Mouse (Mus musculus): ENCODE data around the gene Nln.

Nln gene

GRCm38 (mm10) chr13:104095955-104096354, 13.5 kb downstream of the Nln start:
- DNase-seq (ENCODE audit: low spot score) = no peak

DNA sequence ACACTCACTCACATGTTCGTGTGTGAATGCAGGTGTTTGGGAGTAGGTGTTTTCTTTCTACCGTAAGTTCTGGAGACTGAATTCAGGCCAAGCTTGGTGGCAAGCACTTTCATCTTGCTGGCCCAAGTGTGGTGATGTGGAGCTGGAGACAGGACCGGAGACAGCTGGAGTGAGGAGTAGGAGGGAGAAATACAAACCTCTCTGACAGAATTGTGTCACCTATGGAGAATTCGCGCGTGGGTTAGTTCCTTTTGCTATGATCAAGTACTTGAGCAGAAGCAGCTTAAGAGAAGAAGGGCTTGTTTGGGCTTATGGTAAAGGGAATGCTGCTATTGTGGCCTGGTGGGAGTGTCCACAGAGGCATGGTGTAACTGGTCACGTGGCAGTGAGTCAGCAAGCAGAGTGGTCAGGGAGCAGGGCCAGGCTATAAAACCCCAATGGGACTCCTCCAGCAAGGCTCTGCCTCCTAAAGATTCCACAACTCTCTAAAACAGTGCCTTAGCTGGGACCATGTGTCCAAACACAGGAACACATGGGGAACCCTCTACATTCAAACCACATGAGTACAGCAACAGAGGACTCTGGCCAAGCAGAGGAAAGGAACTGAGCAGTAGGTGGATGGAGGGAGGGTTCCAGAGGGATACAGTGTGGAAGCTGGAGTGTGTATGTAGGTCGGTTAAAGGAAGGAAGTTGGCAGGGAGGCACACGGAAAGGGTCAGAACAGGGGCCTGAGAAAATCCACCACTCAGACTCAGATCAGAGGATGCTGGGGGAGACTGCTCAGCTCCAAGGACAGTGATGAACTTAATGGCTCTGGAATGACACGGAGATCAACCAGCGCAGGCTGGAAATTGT, 14.7 kb downstream of the Nln start:
- peak; percentile 26 for DNase-seq (ENCODE audit: low spot score)

- DNase-seq (ENCODE audit: low spot score) = no peak
Observed at GRCm38 (mm10) chr13:104091734-104092133, 17.7 kb downstream of the Nln start.

DNA sequence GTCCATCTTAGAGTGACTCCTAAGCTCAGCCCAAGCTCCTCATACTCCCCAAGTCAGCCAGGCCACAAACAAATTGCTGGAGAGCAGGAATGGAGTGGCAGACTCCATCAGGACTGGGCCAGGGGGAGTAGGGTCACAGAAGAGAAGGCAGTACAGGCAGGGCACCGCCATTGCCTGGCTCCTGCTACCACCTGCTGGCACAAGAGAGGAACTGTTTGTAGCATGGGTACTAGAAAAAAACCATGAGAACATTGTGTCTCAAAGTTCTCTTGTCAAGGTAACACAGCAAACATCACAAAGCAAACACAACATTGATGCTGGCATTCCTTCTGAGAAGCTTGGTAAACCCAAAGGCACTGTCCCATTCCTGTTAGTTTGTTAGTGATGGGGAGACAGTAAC, 20.0 kb downstream of the Nln start:
- DNase-seq (ENCODE audit: low spot score) = peak; percentile 22

DNA sequence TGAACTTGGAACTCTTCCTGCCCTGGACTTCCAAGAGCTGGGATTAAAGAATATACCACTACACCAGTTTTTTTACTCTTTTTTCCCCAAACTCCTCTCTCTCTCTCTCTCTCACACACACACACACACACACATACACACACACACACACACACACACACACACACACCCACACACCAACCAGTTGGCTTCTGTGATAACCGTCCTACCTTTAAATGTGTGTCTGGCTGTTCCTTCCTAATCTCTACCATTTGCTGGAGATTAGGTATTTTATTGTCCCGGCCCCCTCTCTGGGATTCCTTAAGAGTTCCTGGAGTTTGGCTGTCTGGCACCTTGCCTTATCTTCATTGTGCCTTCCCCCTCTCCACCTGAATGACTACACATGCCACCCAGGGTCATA, 24.8 kb downstream of the Nln start:
- no peak for DNase-seq (ENCODE audit: low spot score)

GRCm38 (mm10) chr13:104082504-104082903, 26.9 kb downstream of the Nln start:
- peak; percentile 15 for DNase-seq (ENCODE audit: low spot score)

GRCm38 (mm10) chr13:104076993-104077392, 32.4 kb downstream of the Nln start:
- no peak for DNase-seq (ENCODE audit: low spot score)

DNA sequence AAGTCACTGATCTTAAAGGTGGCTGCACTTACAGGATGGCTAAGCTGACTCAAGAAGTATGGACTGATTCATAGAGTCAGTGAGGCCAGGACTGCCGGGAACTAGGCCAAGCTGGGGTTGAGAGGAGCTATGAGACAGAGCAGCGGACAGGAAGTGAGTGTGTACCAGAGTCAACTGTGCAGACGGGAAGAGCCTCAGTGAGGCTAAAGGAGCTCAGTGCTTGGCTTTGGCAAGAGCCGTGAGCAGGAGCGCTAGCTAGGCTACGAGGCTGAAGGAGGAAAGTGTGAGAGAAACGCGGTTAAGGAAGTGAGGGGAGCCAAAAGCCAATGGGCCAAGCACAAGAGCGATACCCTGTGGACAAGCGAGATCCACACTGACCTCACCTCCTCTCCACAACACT, 34.7 kb downstream of the Nln start:
- DNase-seq (ENCODE audit: low spot score) = peak; percentile 58

- DNase-seq (ENCODE audit: low spot score) = no peak
Observed at GRCm38 (mm10) chr13:104074230-104074629, 35.2 kb downstream of the Nln start.

- no peak for DNase-seq (ENCODE audit: low spot score)
Observed at GRCm38 (mm10) chr13:104072351-104072750, 37.1 kb downstream of the Nln start.

DNA sequence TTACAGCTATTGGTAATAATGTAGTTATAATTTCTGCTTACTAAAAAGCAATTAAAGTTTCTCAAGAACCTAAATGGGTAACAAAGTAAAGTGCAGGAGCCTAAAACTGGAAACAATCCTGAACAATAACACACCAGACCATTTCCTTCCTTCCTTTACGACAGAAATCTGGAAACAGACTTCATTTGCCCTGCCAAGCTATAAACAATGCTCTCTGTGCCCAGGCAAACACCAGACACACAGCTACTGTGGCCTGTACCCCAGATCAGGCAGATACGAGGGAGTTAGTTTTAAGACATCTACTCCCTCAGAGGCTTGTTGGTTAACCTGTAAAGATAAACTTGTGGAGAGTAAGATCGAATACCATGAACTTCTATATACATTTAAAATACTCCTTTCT, 38.7 kb downstream of the Nln start:
- DNase-seq (ENCODE audit: low spot score) = no peak

DNA sequence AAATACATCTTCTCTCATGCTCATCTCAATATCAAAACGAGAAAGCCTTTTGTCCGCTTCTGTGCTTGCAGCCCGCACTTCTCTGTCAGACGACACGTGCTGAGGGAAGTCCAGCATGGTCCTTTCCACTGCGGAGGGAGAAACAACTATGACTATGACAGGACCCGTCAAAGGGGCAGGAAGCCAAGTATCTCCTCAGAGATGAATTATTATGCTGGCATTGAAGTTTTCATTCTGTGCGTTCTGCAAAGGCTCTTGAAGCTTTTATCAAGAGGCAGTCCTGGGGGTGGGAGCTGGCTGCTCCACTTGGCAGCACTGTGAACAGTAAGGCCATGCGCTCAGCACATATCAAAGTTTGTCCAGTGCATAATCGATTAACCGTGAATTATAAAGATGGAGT, 40.2 kb downstream of the Nln start:
- no peak for DNase-seq (ENCODE audit: low spot score)

DNA sequence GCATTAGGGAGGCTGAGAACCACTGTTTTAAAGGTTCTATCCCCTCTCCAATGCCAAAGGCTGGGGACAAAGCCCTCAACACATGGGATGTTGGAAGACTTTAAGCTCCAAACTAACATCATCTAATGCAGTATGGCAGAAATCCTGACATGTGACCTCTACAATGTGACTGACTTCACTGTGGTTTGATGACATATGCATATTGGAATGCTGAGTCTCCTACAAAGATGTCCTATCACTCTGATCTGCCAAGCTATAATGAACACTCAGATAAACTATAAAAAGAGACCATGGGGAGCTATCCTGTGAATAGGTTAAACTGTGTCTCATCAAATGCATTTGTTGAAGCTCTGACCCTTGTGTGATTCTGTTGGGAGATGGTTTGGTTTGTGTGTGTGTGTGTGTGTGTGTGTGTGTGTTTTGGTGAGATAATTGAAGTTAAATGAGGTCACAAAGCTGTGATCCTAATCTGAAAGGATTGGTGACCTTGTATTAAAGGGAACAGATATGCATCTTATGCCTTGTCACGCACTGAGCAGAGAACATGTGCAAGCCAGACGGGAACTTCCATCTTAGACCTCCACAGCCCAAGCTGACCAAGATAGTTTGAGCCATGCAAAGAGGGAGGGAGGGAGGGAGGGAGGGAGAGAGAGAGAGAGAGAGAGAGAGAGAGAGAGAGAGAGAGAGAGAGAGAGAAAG, 43.6 kb downstream of the Nln start:
- DNase-seq (ENCODE audit: low spot score) = no peak

DNA sequence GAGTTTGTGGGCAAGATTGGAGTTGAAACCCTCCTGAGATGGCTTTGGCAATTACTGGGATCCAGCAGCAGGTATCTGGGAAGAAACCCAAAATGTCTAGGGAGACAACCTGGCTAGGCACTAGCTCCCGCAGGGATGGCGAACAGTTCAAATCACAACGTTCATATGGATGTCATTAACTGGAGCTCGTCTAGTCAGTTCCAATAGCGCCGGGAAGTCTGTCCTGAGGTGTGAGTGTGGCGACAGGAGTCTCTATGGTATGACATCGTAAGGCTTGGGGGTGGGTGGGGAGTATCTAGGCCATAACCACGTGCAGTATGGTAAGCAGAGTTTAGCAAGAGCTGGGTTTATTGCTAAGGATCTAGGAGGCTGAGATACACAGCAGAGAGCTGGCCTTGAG, 46.4 kb downstream of the Nln start:
- DNase-seq (ENCODE audit: low spot score) = no peak

GRCm38 (mm10) chr13:104061975-104062750, 47.3 kb downstream of the Nln start:
- DNase-seq (ENCODE audit: low spot score) = no peak

- no peak for DNase-seq (ENCODE audit: low spot score)
Observed at GRCm38 (mm10) chr13:104060231-104060630, 49.2 kb downstream of the Nln start.

- no peak for DNase-seq (ENCODE audit: low spot score)
Observed at GRCm38 (mm10) chr13:104059536-104059935, 49.9 kb downstream of the Nln start.

DNA sequence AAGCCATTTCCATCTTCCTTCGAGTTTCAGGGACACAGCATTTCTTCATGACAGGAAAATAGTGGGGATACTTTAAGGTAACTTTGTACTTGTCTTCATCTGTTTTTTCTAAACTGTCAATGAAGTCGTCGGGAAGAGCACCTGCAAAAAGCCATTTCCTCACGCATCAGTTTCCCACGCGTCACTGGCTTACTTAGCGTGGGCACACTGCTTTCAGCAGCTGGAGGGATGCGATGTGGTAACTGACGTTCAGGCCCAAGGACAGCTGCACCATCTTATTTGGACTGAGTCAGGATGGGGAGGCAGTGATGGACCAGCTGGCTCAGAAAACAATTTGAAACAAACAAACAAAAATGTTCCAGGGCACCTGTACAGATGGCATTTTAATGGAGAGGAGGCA, 50.7 kb downstream of the Nln start:
- no peak for DNase-seq (ENCODE audit: low spot score)

- no peak for DNase-seq (ENCODE audit: low spot score)
Observed at GRCm38 (mm10) chr13:104052271-104052753, 57.1 kb downstream of the Nln start.

- DNase-seq (ENCODE audit: low spot score) = peak; percentile 61
Observed at GRCm38 (mm10) chr13:104048835-104049234, 60.6 kb downstream of the Nln start.

- DNase-seq (ENCODE audit: low spot score) = no peak
Observed at GRCm38 (mm10) chr13:104045108-104045507, 64.3 kb downstream of the Nln start.

GRCm38 (mm10) chr13:104044332-104044731, 65.1 kb downstream of the Nln start:
- no peak for DNase-seq (ENCODE audit: low spot score)

DNA sequence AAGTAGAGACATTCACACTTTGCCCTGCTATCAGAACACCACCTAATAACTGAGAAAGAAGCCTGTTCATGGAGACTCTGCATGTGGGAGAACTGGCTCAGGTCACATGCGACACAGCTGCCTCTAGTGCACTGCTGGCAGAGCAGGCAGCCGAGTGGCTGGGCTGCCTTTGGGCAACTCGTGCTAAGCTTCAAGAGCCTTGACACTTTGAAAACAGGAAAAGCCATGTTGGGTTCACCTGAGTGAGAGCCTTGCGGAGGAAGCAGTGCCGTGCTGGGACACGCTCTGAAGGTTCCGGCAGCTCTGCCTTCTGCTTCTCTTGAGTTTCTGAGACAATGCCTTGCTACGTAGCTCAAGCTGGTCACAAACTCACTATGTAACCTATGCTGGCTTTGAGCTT, 66.7 kb downstream of the Nln start:
- DNase-seq (ENCODE audit: low spot score) = no peak
